Mouse (Mus musculus) layer of hippocampus, adult 9-10 months (tissue): ENCODE data around the gene 9930111J21Rik1.
"Not testable (repeated sequence)": the region's sequence is repeated elsewhere in the genome, so short reads cannot be mapped to it uniquely, and the experiment has no call there.

Experiments
- DNase-seq: peaks from one replicate; pipeline ENCODE4 v3.0.0; 2022; ENCODE audit warnings: low spot score

The 9930111J21Rik1 gene

GRCm38 (mm10) chr11:48918380-48918779 lies 60.8 kb downstream of the 9930111J21Rik1 start:
- DNase-seq = no peak

GRCm38 (mm10) chr11:48913611-48914010 lies 65.6 kb downstream of the 9930111J21Rik1 start:
- no peak for DNase-seq

GRCm38 (mm10) chr11:48908459-48908858 lies 70.7 kb downstream of the 9930111J21Rik1 start:
- DNase-seq = no peak

- no peak for DNase-seq
These were observed 77.2 kb downstream of the 9930111J21Rik1 start, which contains the start of gene Gm5431 for GRCm38 (mm10) chr11:48902021-48902420. TSS of gene Gm5431 (minus strand) at chr11:48902214.

GRCm38 (mm10) chr11:48901567-48901930 lies 77.6 kb downstream of the 9930111J21Rik1 start:
- DNase-seq = not testable (repeated sequence)

- DNase-seq = peak; percentile 3
These were observed 78.3 kb downstream of the 9930111J21Rik1 start for GRCm38 (mm10) chr11:48900654-48901566.

GRCm38 (mm10) chr11:48898812-48899431 lies 80.3 kb downstream of the 9930111J21Rik1 start:
- no peak for DNase-seq
